ENCODE assay signal across 8 mouse cellular contexts in genomic region chr19:25097506-25097905, GRCm38 (mm10).
"Had no signal": no experiment of that assay in that cellular context is flagged by ENCODE, and none has a peak within 500 bp of the region (broad histone marks: within the 10 kb centered on the region; RNA-seq: fewer than 3 reads in every experiment).

No protein-coding gene starts in this region.

- ATAC-seq: hindbrain, embryonic 16.5 days; inflammation-experienced regulatory T-cells, adult 6 months; midbrain, embryonic 13.5 days had no signal

- H3K27me3 ChIP-seq: limb, embryonic 12.5 days; liver, embryonic 13.5 days; midbrain, embryonic 13.5 days had no signal

- H3K4me1 ChIP-seq: midbrain, embryonic 13.5 days had no signal

- H3K4me3 ChIP-seq: layer of hippocampus, adult 2 months; limb, embryonic 12.5 days; liver, embryonic 13.5 days; midbrain, embryonic 13.5 days had no signal

- H3K9me3 ChIP-seq: limb, embryonic 12.5 days; liver, embryonic 13.5 days; midbrain, embryonic 13.5 days had no signal

- H3K36me3 ChIP-seq: limb, embryonic 12.5 days; midbrain, embryonic 13.5 days had no signal

- H3K9ac ChIP-seq: limb, embryonic 12.5 days; liver, embryonic 13.5 days; midbrain, embryonic 13.5 days had no signal

- H3K27ac ChIP-seq: layer of hippocampus, adult 2 months; limb, embryonic 12.5 days; midbrain, embryonic 13.5 days had no signal

- H3K4me2 ChIP-seq: limb, embryonic 12.5 days; liver, embryonic 13.5 days; midbrain, embryonic 13.5 days had no signal

- DNase-seq: liver, embryonic 13.5 days; thymus, adult 2 months; thymus, postnatal 25 days had no signal
